Comparison of ENCODE assay signal across 8 mouse cellular contexts in genomic region chr7:3703148-3703878, GRCm38 (mm10). TPM values are rescaled to one million over a fixed set of nuclear protein-coding genes. Genes with fewer than 3 reads are reported as not detected.
DNase-seq lines count a peak whose midpoint lies in the region; ATAC-seq and TF ChIP-seq lines count a peak whose summit lies in the region.

No protein-coding gene starts in this region.

- 19% methylated on average over 6 of the region's 6 CpGs for WGBS in liver, adult 2 months
- WGBS in embryonic facial prominence, embryonic 11.5 days, result 19% methylated on average over 6 of the region's 6 CpGs
- 20% methylated on average over 6 of the region's 6 CpGs for WGBS in intestine, embryonic 15.5 days
- WGBS in neural tube, embryonic 14.5 days, result 22% methylated on average over 6 of the region's 6 CpGs

- DNase-seq in liver, adult 2 months (ENCODE audit: extremely low read depth, low read depth, low spot score), result no peak
- DNase-seq in liver, result no peak
- DNase-seq in embryonic facial prominence, embryonic 11.5 days (ENCODE audit: low spot score), result no peak
- DNase-seq in right cerebral cortex, adult 2 months (ENCODE audit: low spot score in 2 of 2), result no peak
- DNase-seq in urinary bladder, postnatal 25 days (ENCODE audit: low spot score), result no peak

- peaks cover 2% of the 10 kb centered on the region; the same call in 1 of the 2 replicates for H3K4me1 ChIP-seq in liver, adult 2 months (ENCODE audit: control insufficient read depth, insufficient read depth, low read length)
- peaks cover 4% of the 10 kb centered on the region; the same call in 1 of the 2 replicates for H3K4me1 ChIP-seq in embryonic facial prominence, embryonic 11.5 days (ENCODE audit: control insufficient read depth, insufficient read depth, low read length)
- peaks cover 9% of the 10 kb centered on the region for H3K4me1 ChIP-seq in intestine, embryonic 15.5 days (replicated peaks)
- peaks cover 20% of the 10 kb centered on the region for H3K4me1 ChIP-seq in neural tube, embryonic 14.5 days (ENCODE audit: control insufficient read depth, insufficient read depth, low read length)

- no peak for TF ChIP-seq POLR2A in liver, adult 2 months (IDR thresholded peaks at IDR 0.05; ENCODE audit: extremely low read depth, insufficient read depth, low read length)

- peak; percentile 45 for ATAC-seq in embryonic facial prominence, embryonic 11.5 days (replicated peaks; ENCODE audit: insufficient number of reproducible peaks, low FRiP score, low TSS enrichment, low read depth)
- peak; percentile 50 for ATAC-seq in intestine, embryonic 15.5 days
- ATAC-seq in neural tube, embryonic 14.5 days (ENCODE audit: low read depth), result peak; percentile 49
- no peak for ATAC-seq in monocyte, adult 5-6 weeks (replicated peaks; ENCODE audit: insufficient number of reproducible peaks, low FRiP score, low TSS enrichment, poor library complexity, severe bottlenecking)

- H3K27ac ChIP-seq in liver, adult 2 months (replicated peaks; ENCODE audit: insufficient read depth, low read depth, low read length), result peak overlapping the region; percentile 29
- H3K27ac ChIP-seq in embryonic facial prominence, embryonic 11.5 days (replicated peaks; ENCODE audit: low read depth, low read length), result 0 out of 2 replicates have a peak overlapping the region, but pooled peaks have one; percentile 53
- peak overlapping the region; percentile 91 for H3K27ac ChIP-seq in intestine, embryonic 15.5 days
- H3K27ac ChIP-seq in neural tube, embryonic 14.5 days (ENCODE audit: low read depth, low read length), result peak overlapping the region; percentile 93

- TF ChIP-seq CTCF in liver, adult 2 months (IDR thresholded peaks at IDR 0.05; ENCODE audit: low read depth, low read length), result no peak

- H3K36me3 ChIP-seq in liver, adult 2 months (ENCODE audit: control insufficient read depth, insufficient read depth, low read length), result peaks cover 29% of the 10 kb centered on the region
- H3K36me3 ChIP-seq in embryonic facial prominence, embryonic 11.5 days (replicated peaks; ENCODE audit: control insufficient read depth, insufficient read depth, low read depth, low read length), result peaks cover 4% of the 10 kb centered on the region
- peaks cover 13% of the 10 kb centered on the region for H3K36me3 ChIP-seq in intestine, embryonic 15.5 days
- H3K36me3 ChIP-seq in neural tube, embryonic 14.5 days (ENCODE audit: control insufficient read depth, insufficient read depth, low read length), result peaks cover 27% of the 10 kb centered on the region

- peak overlapping the region; percentile 6 for H3K4me3 ChIP-seq in liver, adult 2 months (ENCODE audit: insufficient read depth, low read depth, low read length)
- peak overlapping the region; percentile 62 for H3K4me3 ChIP-seq in embryonic facial prominence, embryonic 11.5 days (ENCODE audit: low read depth, low read length)
- H3K4me3 ChIP-seq in intestine, embryonic 15.5 days (replicated peaks), result peak overlapping the region; percentile 69
- peak overlapping the region; percentile 69 for H3K4me3 ChIP-seq in neural tube, embryonic 14.5 days (ENCODE audit: low read depth, low read length)

- H3K9me3 ChIP-seq in embryonic facial prominence, embryonic 11.5 days (replicated peaks; ENCODE audit: control insufficient read depth, low read length), result no peaks in the 10 kb centered on the region
- no peaks in the 10 kb centered on the region for H3K9me3 ChIP-seq in intestine, embryonic 15.5 days
- no peaks in the 10 kb centered on the region for H3K9me3 ChIP-seq in neural tube, embryonic 14.5 days (ENCODE audit: control insufficient read depth, low read length)

- no peak overlapping the region for H3K9ac ChIP-seq in liver, adult 2 months (ENCODE audit: low read depth, low read length)
- H3K9ac ChIP-seq in embryonic facial prominence, embryonic 11.5 days (replicated peaks; ENCODE audit: low read length), result peak overlapping the region; percentile 70
- H3K9ac ChIP-seq in intestine, embryonic 15.5 days, result peak overlapping the region; percentile 45
- H3K9ac ChIP-seq in neural tube, embryonic 14.5 days (replicated peaks; ENCODE audit: low read depth, low read length), result peak overlapping the region; percentile 75

- H3K79me2 ChIP-seq in liver, adult 2 months (ENCODE audit: control insufficient read depth, insufficient read depth, low read length), result no peaks in the 10 kb centered on the region; the same call in 1 of the 2 replicates

- peak overlapping the region; percentile 37 for H3K4me2 ChIP-seq in embryonic facial prominence, embryonic 11.5 days (ENCODE audit: low read depth, low read length)
- H3K4me2 ChIP-seq in intestine, embryonic 15.5 days (replicated peaks), result peak overlapping the region; percentile 52
- H3K4me2 ChIP-seq in neural tube, embryonic 14.5 days (ENCODE audit: low read depth, low read length), result peak overlapping the region; percentile 96

- no peaks in the 10 kb centered on the region for H3K27me3 ChIP-seq in liver, adult 2 months (ENCODE audit: control insufficient read depth, insufficient read depth, low read length)
- H3K27me3 ChIP-seq in embryonic facial prominence, embryonic 11.5 days (ENCODE audit: control insufficient read depth, insufficient read depth, low read length), result no peaks in the 10 kb centered on the region
- H3K27me3 ChIP-seq in intestine, embryonic 15.5 days (replicated peaks), result no peaks in the 10 kb centered on the region
- H3K27me3 ChIP-seq in neural tube, embryonic 14.5 days (ENCODE audit: control insufficient read depth, insufficient read depth, low read length), result no peaks in the 10 kb centered on the region

RNA-seq across cellular contexts. Expression of gene Rps9, which starts 0.5 kb away (rescaled TPM):
- 1,244 TPM in 2 replicates for total RNA-seq in liver, adult 2 months (2014; rRNA removed)
- polyA plus RNA-seq in liver, adult 2 months (2012; rRNA removed), result 433 and 505 TPM in 2 replicates
- 1,406 and 1,416 TPM in 2 replicates for polyA plus RNA-seq in embryonic facial prominence, embryonic 11.5 days (2014; fragmentation: Nextera tagmentation; extraction: Ambion mirVana)
- polyA plus RNA-seq in intestine, embryonic 15.5 days (2015; fragmentation: Nextera tagmentation; extraction: Ambion mirVana), result 1,501 and 1,565 TPM in 2 replicates
- 703 and 810 TPM in 2 replicates for polyA plus RNA-seq in neural tube, embryonic 14.5 days (2014; fragmentation: Nextera tagmentation; extraction: Ambion mirVana)
- 1,184 to 2,050 TPM (median 1,737 TPM) in 3 replicates for total RNA-seq in monocyte, adult 5-6 weeks (2017)

RNA-seq across cellular contexts. Expression of gene Mboat7, which starts 10.0 kb away (rescaled TPM):
- 15.9 and 21.5 TPM in 2 replicates for total RNA-seq in liver, adult 2 months (2014; rRNA removed)
- 49.3 and 58.3 TPM in 2 replicates for polyA plus RNA-seq in liver, adult 2 months (2012; rRNA removed)
- 27.6 and 28.4 TPM in 2 replicates for polyA plus RNA-seq in embryonic facial prominence, embryonic 11.5 days (2014; fragmentation: Nextera tagmentation; extraction: Ambion mirVana)
- polyA plus RNA-seq in intestine, embryonic 15.5 days (2015; fragmentation: Nextera tagmentation; extraction: Ambion mirVana), result 55.3 and 57.2 TPM in 2 replicates
- polyA plus RNA-seq in neural tube, embryonic 14.5 days (2014; fragmentation: Nextera tagmentation; extraction: Ambion mirVana), result 74.9 and 76.4 TPM in 2 replicates
- 26.7 to 36.8 TPM (median 36.4 TPM) in 3 replicates for total RNA-seq in monocyte, adult 5-6 weeks (2017)

RNA-seq across cellular contexts. Expression of gene Tsen34, which starts 10.7 kb away (rescaled TPM):
- 33.7 and 37.3 TPM in 2 replicates for total RNA-seq in liver, adult 2 months (2014; rRNA removed)
- polyA plus RNA-seq in liver, adult 2 months (2012; rRNA removed), result 52.7 and 53.6 TPM in 2 replicates
- 257 and 283 TPM in 2 replicates for polyA plus RNA-seq in embryonic facial prominence, embryonic 11.5 days (2014; fragmentation: Nextera tagmentation; extraction: Ambion mirVana)
- polyA plus RNA-seq in intestine, embryonic 15.5 days (2015; fragmentation: Nextera tagmentation; extraction: Ambion mirVana), result 230 and 235 TPM in 2 replicates
- 255 and 265 TPM in 2 replicates for polyA plus RNA-seq in neural tube, embryonic 14.5 days (2014; fragmentation: Nextera tagmentation; extraction: Ambion mirVana)
- total RNA-seq in monocyte, adult 5-6 weeks (2017), result 17.0 to 28.1 TPM (median 19.7 TPM) in 3 replicates

RNA-seq across cellular contexts. Expression of gene Pirb, which starts 16.9 kb away (rescaled TPM):
- total RNA-seq in liver, adult 2 months (2014; rRNA removed), result 2.4 and 4.1 TPM in 2 replicates
- 1.6 and 5.1 TPM in 2 replicates for polyA plus RNA-seq in liver, adult 2 months (2012; rRNA removed)
- polyA plus RNA-seq in embryonic facial prominence, embryonic 11.5 days (2014; fragmentation: Nextera tagmentation; extraction: Ambion mirVana), result 0.10 and 0.17 TPM in 2 replicates
- 1.0 and 1.1 TPM in 2 replicates for polyA plus RNA-seq in intestine, embryonic 15.5 days (2015; fragmentation: Nextera tagmentation; extraction: Ambion mirVana)
- polyA plus RNA-seq in neural tube, embryonic 14.5 days (2014; fragmentation: Nextera tagmentation; extraction: Ambion mirVana), result 0.12 and 0.35 TPM in 2 replicates
- 111 to 159 TPM (median 138 TPM) in 3 replicates for total RNA-seq in monocyte, adult 5-6 weeks (2017)

RNA-seq across cellular contexts. Expression of gene Tmc4, which starts 26.0 kb away (rescaled TPM):
- total RNA-seq in liver, adult 2 months (2014; rRNA removed), result 1.8 and 2.6 TPM in 2 replicates
- 3.9 and 8.2 TPM in 2 replicates for polyA plus RNA-seq in liver, adult 2 months (2012; rRNA removed)
- polyA plus RNA-seq in embryonic facial prominence, embryonic 11.5 days (2014; fragmentation: Nextera tagmentation; extraction: Ambion mirVana), result 3.9 and 4.3 TPM in 2 replicates
- polyA plus RNA-seq in intestine, embryonic 15.5 days (2015; fragmentation: Nextera tagmentation; extraction: Ambion mirVana), result 73.4 and 82.6 TPM in 2 replicates
- 4.1 and 6.2 TPM in 2 replicates for polyA plus RNA-seq in neural tube, embryonic 14.5 days (2014; fragmentation: Nextera tagmentation; extraction: Ambion mirVana)
- 1.5 to 7.6 TPM (median 2.0 TPM) in 3 replicates for total RNA-seq in monocyte, adult 5-6 weeks (2017)

Comparison
In these comparisons a context has a peak if more than half of its experiments do, and no peak if none do; other contexts are left out.
1. H3K27ac ChIP-seq: peak in every context shown above with its lines; median percentile 93 in neural tube, embryonic 14.5 days; 91 in intestine, embryonic 15.5 days; 53 in embryonic facial prominence, embryonic 11.5 days; 29 in liver, adult 2 months.
2. H3K4me3 ChIP-seq: peak in every context shown above with its lines; median percentile 69 in intestine, embryonic 15.5 days; 69 in neural tube, embryonic 14.5 days; 62 in embryonic facial prominence, embryonic 11.5 days; 6 in liver, adult 2 months.
3. H3K4me2 ChIP-seq: peak in every context shown above with its lines; median percentile 96 in neural tube, embryonic 14.5 days; 52 in intestine, embryonic 15.5 days; 37 in embryonic facial prominence, embryonic 11.5 days.